Mouse (Mus musculus): Measurements from ENCODE around the gene Mbd5. TPM values are rescaled to one million over a fixed set of nuclear protein-coding genes. Genes with fewer than 3 reads are reported as not detected.

Mbd5 gene
- polyA plus RNA-seq, 1 experiment: 12.7 TPM

DNA sequence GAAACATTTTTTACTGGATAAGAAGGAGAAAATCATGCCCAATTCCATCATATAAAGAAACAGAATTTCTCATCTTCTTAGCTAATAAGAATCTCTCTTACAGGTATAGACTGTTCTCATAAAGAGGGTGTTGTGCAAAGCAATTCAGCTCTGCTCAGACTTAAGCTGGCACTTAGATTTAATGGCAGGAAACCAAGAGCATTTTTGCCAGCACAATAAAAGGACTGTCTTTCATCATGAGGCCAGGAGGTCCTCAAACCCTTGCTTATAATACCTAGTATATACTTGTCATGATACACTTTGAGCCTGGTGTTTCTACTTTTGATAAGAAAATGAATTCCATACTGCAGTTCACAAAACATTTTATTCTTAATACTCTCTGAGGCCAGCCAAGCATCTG is 331.2 kb downstream of the Mbd5 start:
- Histone ChIP-seq H3K27me3 (ENCODE audit: control insufficient read depth, insufficient read depth, low read length) (no peaks in the 10 kb centered on the region), H3K27ac (ENCODE audit: control insufficient read depth, insufficient read depth, low read depth, low read length) (no peak overlapping the region), H3K4me1 (ENCODE audit: control insufficient read depth, insufficient read depth, low read length) (no peaks in the 10 kb centered on the region), H3K36me3 (ENCODE audit: control insufficient read depth, insufficient read depth, low read length) (no peaks in the 10 kb centered on the region), H3K4me3 (ENCODE audit: control insufficient read depth, low read depth, low read length) (no peak overlapping the region)
- no peak for TF ChIP-seq POLR2A (IDR thresholded peaks at IDR 0.05; ENCODE audit: control insufficient read depth, low read depth, low read length)
- TF ChIP-seq CTCF (IDR thresholded peaks at IDR 0.05; ENCODE audit: control insufficient read depth, insufficient read depth, insufficient replicate concordance, low read depth, low read length): no peak

DNA sequence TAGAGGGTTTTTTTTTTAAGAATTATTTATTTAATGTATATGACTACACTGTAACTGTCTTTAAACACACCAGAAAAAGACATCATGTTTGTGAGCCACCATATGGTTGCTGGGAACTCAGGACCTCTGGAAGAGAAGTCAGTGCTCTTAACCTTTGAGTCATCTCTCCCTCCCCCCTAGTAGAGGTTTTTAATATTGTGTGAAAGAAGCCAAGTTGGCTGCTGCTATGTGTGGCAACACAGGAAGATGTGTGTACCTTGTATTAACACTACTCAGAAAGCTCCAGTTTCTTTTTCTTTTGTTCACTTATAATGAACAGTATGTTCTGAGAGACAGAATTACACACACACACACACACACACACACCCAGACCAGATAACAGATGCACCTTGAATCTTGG is 334.3 kb downstream of the Mbd5 start:
- H3K4me3 ChIP-seq (ENCODE audit: control insufficient read depth, low read depth, low read length): no peak overlapping the region
- TF ChIP-seq CTCF (IDR thresholded peaks at IDR 0.05; ENCODE audit: control insufficient read depth, insufficient read depth, insufficient replicate concordance, low read depth, low read length): no peak
- TF ChIP-seq POLR2A (IDR thresholded peaks at IDR 0.05; ENCODE audit: control insufficient read depth, low read depth, low read length): no peak
- H3K27ac ChIP-seq (ENCODE audit: control insufficient read depth, insufficient read depth, low read depth, low read length): no peak overlapping the region
- no peaks in the 10 kb centered on the region for H3K36me3 ChIP-seq (ENCODE audit: control insufficient read depth, insufficient read depth, low read length)
- no peaks in the 10 kb centered on the region for H3K4me1 ChIP-seq (ENCODE audit: control insufficient read depth, insufficient read depth, low read length)
- no peaks in the 10 kb centered on the region for H3K27me3 ChIP-seq (ENCODE audit: control insufficient read depth, insufficient read depth, low read length)

- H3K4me1 ChIP-seq (ENCODE audit: control insufficient read depth, insufficient read depth, low read length): no peaks in the 10 kb centered on the region
- H3K36me3 ChIP-seq (ENCODE audit: control insufficient read depth, insufficient read depth, low read length): no peaks in the 10 kb centered on the region
- no peak overlapping the region for H3K27ac ChIP-seq (ENCODE audit: control insufficient read depth, insufficient read depth, low read depth, low read length)
- TF ChIP-seq CTCF (IDR thresholded peaks at IDR 0.05; ENCODE audit: control insufficient read depth, insufficient read depth, insufficient replicate concordance, low read depth, low read length) (no peak), POLR2A (IDR thresholded peaks at IDR 0.05; ENCODE audit: control insufficient read depth, low read depth, low read length) (no peak)
- no peaks in the 10 kb centered on the region for H3K27me3 ChIP-seq (ENCODE audit: control insufficient read depth, insufficient read depth, low read length)
- no peak overlapping the region for H3K4me3 ChIP-seq (ENCODE audit: control insufficient read depth, low read depth, low read length)
Observed at GRCm38 (mm10) chr2:49286965-49287364, 337.7 kb downstream of the Mbd5 start.

GRCm38 (mm10) chr2:49291709-49292108 is 342.4 kb downstream of the Mbd5 start:
- TF ChIP-seq CTCF (IDR thresholded peaks at IDR 0.05; ENCODE audit: control insufficient read depth, insufficient read depth, insufficient replicate concordance, low read depth, low read length): no peak
- no peak for TF ChIP-seq POLR2A (IDR thresholded peaks at IDR 0.05; ENCODE audit: control insufficient read depth, low read depth, low read length)

GRCm38 (mm10) chr2:49312629-49313447 is 363.5 kb downstream of the Mbd5 start:
- Histone ChIP-seq H3K27me3 (ENCODE audit: control insufficient read depth, insufficient read depth, low read length) (no peaks in the 10 kb centered on the region), H3K4me1 (ENCODE audit: control insufficient read depth, insufficient read depth, low read length) (no peaks in the 10 kb centered on the region; the same call in 1 of the 2 replicates), H3K27ac (ENCODE audit: control insufficient read depth, insufficient read depth, low read depth, low read length) (no peak overlapping the region), H3K4me3 (ENCODE audit: control insufficient read depth, low read depth, low read length) (peak overlapping the region; percentile 80), H3K36me3 (ENCODE audit: control insufficient read depth, insufficient read depth, low read length) (no peaks in the 10 kb centered on the region)
- TF ChIP-seq POLR2A (IDR thresholded peaks at IDR 0.05; ENCODE audit: control insufficient read depth, low read depth, low read length) (no peak), CTCF (IDR thresholded peaks at IDR 0.05; ENCODE audit: control insufficient read depth, insufficient read depth, insufficient replicate concordance, low read depth, low read length) (peak; percentile 73)

More at GRCm38 (mm10) chr2:49291709-49292108, 342.4 kb downstream of the Mbd5 start:
- Histone ChIP-seq H3K4me1 (ENCODE audit: control insufficient read depth, insufficient read depth, low read length) (no peaks in the 10 kb centered on the region), H3K36me3 (ENCODE audit: control insufficient read depth, insufficient read depth, low read length) (no peaks in the 10 kb centered on the region), H3K27me3 (ENCODE audit: control insufficient read depth, insufficient read depth, low read length) (no peaks in the 10 kb centered on the region), H3K27ac (ENCODE audit: control insufficient read depth, insufficient read depth, low read depth, low read length) (no peak overlapping the region), H3K4me3 (ENCODE audit: control insufficient read depth, low read depth, low read length) (no peak overlapping the region)

DNA sequence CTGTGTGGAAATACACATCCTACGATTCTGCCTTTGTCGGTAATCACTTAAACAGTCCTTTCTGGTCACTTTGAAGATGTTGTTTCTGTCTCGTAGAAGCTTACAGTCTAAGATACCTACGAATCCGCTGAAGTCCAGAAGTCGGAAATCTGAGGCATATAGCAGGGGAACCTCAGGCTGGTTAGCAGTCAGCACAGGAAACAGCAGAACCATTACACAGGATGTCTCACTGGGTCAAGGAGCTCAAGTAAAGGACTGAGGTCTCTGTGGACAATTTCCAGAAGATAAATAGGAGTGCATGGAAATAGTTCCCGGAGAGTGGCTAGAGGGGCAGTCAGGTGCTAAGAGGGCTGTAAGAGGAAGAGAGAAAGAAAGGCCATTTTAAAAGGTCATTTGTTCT is 384.3 kb downstream of the Mbd5 start:
- Histone ChIP-seq H3K27ac (ENCODE audit: control insufficient read depth, insufficient read depth, low read depth, low read length) (no peak overlapping the region), H3K4me1 (ENCODE audit: control insufficient read depth, insufficient read depth, low read length) (peaks cover 2% of the 10 kb centered on the region), H3K4me3 (ENCODE audit: control insufficient read depth, low read depth, low read length) (peak overlapping the region; percentile 59), H3K27me3 (ENCODE audit: control insufficient read depth, insufficient read depth, low read length) (peaks cover 2% of the 10 kb centered on the region; the same call in 1 of the 2 replicates), H3K36me3 (ENCODE audit: control insufficient read depth, insufficient read depth, low read length) (no peaks in the 10 kb centered on the region)
- TF ChIP-seq POLR2A (IDR thresholded peaks at IDR 0.05; ENCODE audit: control insufficient read depth, low read depth, low read length): no peak
- TF ChIP-seq CTCF (IDR thresholded peaks at IDR 0.05; ENCODE audit: control insufficient read depth, insufficient read depth, insufficient replicate concordance, low read depth, low read length): no peak

DNA sequence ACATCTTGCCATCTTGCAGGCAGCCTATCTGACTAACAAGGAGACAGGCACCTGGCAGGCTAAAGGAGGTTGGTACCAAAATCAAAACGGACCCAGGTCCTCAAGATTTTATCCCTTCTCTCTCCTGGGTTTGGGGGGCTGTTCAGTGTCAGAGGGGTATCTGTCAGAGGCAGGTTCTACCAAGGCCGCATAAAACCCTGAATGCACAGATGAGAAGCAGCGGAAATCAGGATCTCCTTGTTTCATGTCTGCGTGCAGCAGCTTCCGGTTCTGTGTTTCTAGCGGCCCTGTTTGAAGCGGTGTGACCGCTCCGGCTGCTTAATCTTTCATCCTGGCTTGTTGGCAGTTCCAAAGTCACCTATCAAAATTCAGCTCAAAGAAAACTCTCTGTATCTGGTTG is 386.0 kb downstream of the Mbd5 start:
- no peak for TF ChIP-seq CTCF (IDR thresholded peaks at IDR 0.05; ENCODE audit: control insufficient read depth, insufficient read depth, insufficient replicate concordance, low read depth, low read length)
- no peak for TF ChIP-seq POLR2A (IDR thresholded peaks at IDR 0.05; ENCODE audit: control insufficient read depth, low read depth, low read length)
- Histone ChIP-seq H3K4me3 (ENCODE audit: control insufficient read depth, low read depth, low read length) (no peak overlapping the region; the same call in 1 of the 2 replicates), H3K27ac (ENCODE audit: control insufficient read depth, insufficient read depth, low read depth, low read length) (no peak overlapping the region), H3K4me1 (ENCODE audit: control insufficient read depth, insufficient read depth, low read length) (peaks cover 2% of the 10 kb centered on the region), H3K36me3 (ENCODE audit: control insufficient read depth, insufficient read depth, low read length) (no peaks in the 10 kb centered on the region), H3K27me3 (ENCODE audit: control insufficient read depth, insufficient read depth, low read length) (peaks cover 2% of the 10 kb centered on the region; the same call in 1 of the 2 replicates)

Data from testis, adult 2 months (tissue).